Mouse (Mus musculus) kidney, adult 2 months (tissue): ENCODE data around the gene Tent5c. TPM values are rescaled to one million over a fixed set of nuclear protein-coding genes. Genes with fewer than 3 reads are reported as not detected.

Experiments
- DNase-seq: peaks from one replicate; pipeline ENCODE4 v3.0.0; 2021
- H3K27ac ChIP-seq: fragments of 200-500 bp; 2 replicates; pipeline ENCODE4 v1.5.1; 2012; ENCODE audit warnings: low read depth, low read length, control low read depth, inconsistent platforms; ENCODE audit not compliant: insufficient read depth
- H3K27me3 ChIP-seq: fragments of 200-500 bp; replicated peaks from 2 replicates; pipeline ENCODE4 v1.6.1; 2012; ENCODE audit warnings: mild to moderate bottlenecking, moderate library complexity, low read length, inconsistent platforms; ENCODE audit not compliant: control insufficient read depth, insufficient read depth
- H3K36me3 ChIP-seq: fragments of 200-500 bp; 2 replicates; pipeline ENCODE4 v1.6.1; 2012; ENCODE audit warnings: mild to moderate bottlenecking, moderate library complexity, low read length, inconsistent platforms; ENCODE audit not compliant: control insufficient read depth, insufficient read depth
- H3K4me1 ChIP-seq: fragments of 200-500 bp; 2 replicates; pipeline ENCODE4 v1.6.1; 2011; ENCODE audit warnings: low read length; ENCODE audit not compliant: control insufficient read depth, insufficient read depth
- H3K4me3 ChIP-seq: fragments of 200-500 bp; 2 replicates; pipeline ENCODE4 v1.5.1; 2011; ENCODE audit warnings: mild to moderate bottlenecking, low read depth, low read length, control low read depth; ENCODE audit not compliant: insufficient read depth
- CTCF ChIP-seq: fragments of 200-500 bp; conservative IDR thresholded peaks from 2 replicates; pipeline ENCODE4 v1.5.1; 2011; ENCODE audit warnings: low read depth, mild to moderate bottlenecking, control low read depth, low read length, moderate library complexity, mixed read lengths; ENCODE audit not compliant: insufficient read depth, insufficient read length
- POLR2A ChIP-seq: fragments of 200-500 bp; IDR thresholded peaks from one replicate; pipeline ENCODE4 v1.6.1; 2011; ENCODE audit warnings: low read depth, low read length, control low read depth
- WGBS: fragments of 180-500 bp; shearing (Covaris S2); methylation state at CpG from one replicate; pipeline ENCODE4 v1.1.7; 2018; 5-methylcytosine and 5-hydroxymethylcytosine counted together
- polyA plus RNA-seq: library from polyadenylated mRNA; depleted of rRNA; stranded (reverse); fragments of >200 nt; gene quantifications from 2 replicates; pipeline ENCODE4 v1.2.3, GENCODE M21; 2012

The Tent5c gene
- polyA plus RNA-seq, 1 experiment: 4.2 TPM

GRCm38 (mm10) chr3:100463959-100464265, 25.2 kb downstream of the Tent5c start:
- WGBS: 73% methylated on average over 2 of the region's 2 CpGs

GRCm38 (mm10) chr3:100463160-100463958, 25.8 kb downstream of the Tent5c start:
- TF ChIP-seq POLR2A (no peak), CTCF (no peak)
- no peak for DNase-seq
- WGBS: 53% methylated on average over 12 of the region's 12 CpGs
- peaks cover 7% of the 10 kb centered on the region; the same call in 1 of the 2 replicates for H3K4me1 ChIP-seq
- no peak overlapping the region for H3K4me3 ChIP-seq
- H3K36me3 ChIP-seq: no peaks in the 10 kb centered on the region
- H3K27ac ChIP-seq: no peak overlapping the region
- H3K27me3 ChIP-seq: no peaks in the 10 kb centered on the region

More at GRCm38 (mm10) chr3:100463959-100464265, 25.2 kb downstream of the Tent5c start:
- H3K4me3 ChIP-seq: no peak overlapping the region
- no peak for TF ChIP-seq POLR2A
- no peak for TF ChIP-seq CTCF
- no peaks in the 10 kb centered on the region for H3K36me3 ChIP-seq
- H3K4me1 ChIP-seq: peaks cover 7% of the 10 kb centered on the region; the same call in 1 of the 2 replicates
- H3K27me3 ChIP-seq: no peaks in the 10 kb centered on the region
- no peak overlapping the region for H3K27ac ChIP-seq
- DNase-seq: no peak

GRCm38 (mm10) chr3:100462235-100463083, 26.7 kb downstream of the Tent5c start:
- no peaks in the 10 kb centered on the region for H3K27me3 ChIP-seq
- H3K4me1 ChIP-seq: peaks cover 7% of the 10 kb centered on the region; the same call in 1 of the 2 replicates
- H3K36me3 ChIP-seq: no peaks in the 10 kb centered on the region
- TF ChIP-seq CTCF (no peak), POLR2A (no peak)
- H3K4me3 ChIP-seq: no peak overlapping the region
- no peak overlapping the region for H3K27ac ChIP-seq
- peak; percentile 83 for DNase-seq
- 43% methylated on average over 8 of the region's 8 CpGs for WGBS

GRCm38 (mm10) chr3:100460510-100460909, 28.6 kb downstream of the Tent5c start:
- Histone ChIP-seq H3K36me3 (no peaks in the 10 kb centered on the region), H3K4me3 (no peak overlapping the region)
- WGBS: 81% methylated on average over 2 of the region's 2 CpGs

GRCm38 (mm10) chr3:100443798-100444500, 45.2 kb downstream of the Tent5c start:
- no peaks in the 10 kb centered on the region for H3K4me1 ChIP-seq
- H3K4me3 ChIP-seq: no peak overlapping the region
- H3K27me3 ChIP-seq: no peaks in the 10 kb centered on the region
- no peak for TF ChIP-seq POLR2A
- no peak for TF ChIP-seq CTCF
- no peaks in the 10 kb centered on the region for H3K36me3 ChIP-seq
- WGBS: 91% methylated on average over 7 of the region's 7 CpGs
- DNase-seq: no peak
- H3K27ac ChIP-seq: no peak overlapping the region

More at GRCm38 (mm10) chr3:100460510-100460909, 28.6 kb downstream of the Tent5c start:
- TF ChIP-seq CTCF (peak; percentile 39), POLR2A (no peak)
- Histone ChIP-seq H3K27me3 (no peaks in the 10 kb centered on the region), H3K4me1 (peaks cover 7% of the 10 kb centered on the region; the same call in 1 of the 2 replicates), H3K27ac (no peak overlapping the region)
- no peak for DNase-seq

- no peaks in the 10 kb centered on the region for H3K4me1 ChIP-seq
- no peaks in the 10 kb centered on the region for H3K36me3 ChIP-seq
- WGBS: 76% methylated on average over 6 of the region's 6 CpGs
- TF ChIP-seq POLR2A (no peak), CTCF (no peak)
- H3K27ac ChIP-seq: no peak overlapping the region
- H3K27me3 ChIP-seq: no peaks in the 10 kb centered on the region
- no peak overlapping the region for H3K4me3 ChIP-seq
- no peak for DNase-seq
Measured at GRCm38 (mm10) chr3:100442499-100442898, 46.6 kb downstream of the Tent5c start.
